Mouse (Mus musculus) frontal cortex, postnatal 10 days (tissue): Measurements from ENCODE around the gene Rhot1.

Source experiments
- DNase-seq, 2 experiments: peaks; one replicate each; pipeline ENCODE4 v3.0.0; 2022; ENCODE audit warnings: low spot score in 2 of 2, mixed read lengths in 1 of 2

Rhot1 gene

GRCm38 (mm10) chr11:80287150-80287549 lies 78.3 kb downstream of the Rhot1 start:
- DNase-seq = peak in 1 of 2 experiments; percentile 64

- DNase-seq = peak in 1 of 2 experiments; percentile 42
Observed at GRCm38 (mm10) chr11:80289701-80290445, 81.1 kb downstream of the Rhot1 start.

DNA sequence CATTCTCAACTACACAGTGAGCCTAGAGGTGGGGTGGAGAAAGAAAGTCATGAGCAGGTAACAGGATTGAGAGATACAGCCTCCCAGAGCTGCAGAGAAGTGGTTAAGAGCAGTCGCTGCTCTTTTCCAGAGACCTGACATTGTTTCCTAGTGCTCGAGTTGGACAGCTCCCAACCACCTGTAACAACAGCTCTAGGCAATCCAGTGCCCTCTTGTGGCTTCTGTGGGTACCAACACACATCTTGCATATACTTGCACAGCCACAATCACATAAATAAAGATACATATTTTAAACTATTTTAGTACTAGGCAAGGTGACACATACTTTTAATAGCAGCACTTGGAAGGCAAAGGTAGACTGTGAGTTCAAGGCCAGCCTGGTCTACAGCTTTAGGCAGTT lies 82.2 kb downstream of the Rhot1 start:
- no peak for DNase-seq

DNA sequence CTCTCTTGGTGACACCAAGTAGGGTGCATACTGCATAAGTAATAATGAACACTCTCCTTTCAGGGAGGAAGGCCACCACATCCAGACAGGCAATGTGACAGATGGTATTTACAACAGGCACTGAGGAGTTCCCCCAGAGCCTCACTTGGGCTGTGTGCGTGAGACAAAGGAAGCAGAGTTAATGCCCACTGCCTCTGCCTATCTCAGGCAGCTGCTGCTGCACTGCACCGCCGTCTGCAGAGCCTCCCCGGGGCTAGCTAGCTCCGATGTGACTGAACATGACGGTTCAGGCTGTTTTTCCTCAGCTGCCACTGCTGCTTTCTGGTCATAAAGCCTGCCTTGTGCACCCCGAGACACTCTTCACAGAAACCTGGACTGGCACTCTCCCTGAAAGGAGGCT lies 83.6 kb downstream of the Rhot1 start:
- no peak for DNase-seq

GRCm38 (mm10) chr11:80295066-80295465 lies 86.2 kb downstream of the Rhot1 start:
- no peak for DNase-seq

GRCm38 (mm10) chr11:80295785-80296184 lies 87.0 kb downstream of the Rhot1 start:
- no peak for DNase-seq

DNA sequence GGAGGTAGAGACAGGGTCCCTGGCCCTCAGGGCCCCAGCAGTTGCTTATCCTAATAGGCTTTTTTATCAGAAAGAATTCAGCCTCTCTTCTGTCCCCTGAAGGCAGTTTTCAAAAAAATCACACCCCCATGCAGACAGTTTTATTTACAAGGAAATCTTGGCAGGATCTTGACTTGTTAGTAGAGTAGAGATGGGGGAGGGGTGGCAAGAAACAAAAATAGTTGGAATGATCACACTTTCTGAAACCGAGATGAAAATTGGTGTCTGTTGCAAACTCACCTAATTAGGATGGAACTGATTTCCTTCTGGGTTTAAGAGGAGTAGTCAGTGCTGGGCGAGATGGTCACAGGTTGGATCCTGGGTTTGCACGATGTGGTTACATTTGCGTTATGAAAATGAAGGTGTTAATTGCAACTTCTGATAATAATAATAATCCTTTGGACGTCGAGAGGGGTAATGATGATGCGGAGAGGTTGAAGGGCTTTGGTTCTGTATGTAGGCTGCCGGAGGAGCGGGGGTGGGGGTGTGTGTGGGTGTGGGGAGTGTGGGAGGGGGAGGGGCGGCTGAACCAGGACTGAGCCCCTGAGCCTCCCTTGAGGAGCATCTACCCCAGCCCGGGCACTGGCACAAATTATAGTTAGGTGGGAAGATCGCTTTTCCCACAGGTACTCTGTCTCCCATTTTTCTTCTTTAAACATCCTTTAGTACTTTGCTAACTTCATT lies 90.9 kb downstream of the Rhot1 start:
- DNase-seq = no peak

- peak in 1 of 2 experiments; percentile 67 for DNase-seq
Observed at GRCm38 (mm10) chr11:80300551-80301315, 91.9 kb downstream of the Rhot1 start, which contains the start of gene Rhbdl3. TSS of gene Rhbdl3 (plus strand) at chr11:80300912.

GRCm38 (mm10) chr11:80301316-80302045 lies 92.7 kb downstream of the Rhot1 start:
- peak in 1 of 2 experiments; percentile 50 for DNase-seq

GRCm38 (mm10) chr11:80302046-80302390 lies 93.2 kb downstream of the Rhot1 start:
- no peak for DNase-seq

DNA sequence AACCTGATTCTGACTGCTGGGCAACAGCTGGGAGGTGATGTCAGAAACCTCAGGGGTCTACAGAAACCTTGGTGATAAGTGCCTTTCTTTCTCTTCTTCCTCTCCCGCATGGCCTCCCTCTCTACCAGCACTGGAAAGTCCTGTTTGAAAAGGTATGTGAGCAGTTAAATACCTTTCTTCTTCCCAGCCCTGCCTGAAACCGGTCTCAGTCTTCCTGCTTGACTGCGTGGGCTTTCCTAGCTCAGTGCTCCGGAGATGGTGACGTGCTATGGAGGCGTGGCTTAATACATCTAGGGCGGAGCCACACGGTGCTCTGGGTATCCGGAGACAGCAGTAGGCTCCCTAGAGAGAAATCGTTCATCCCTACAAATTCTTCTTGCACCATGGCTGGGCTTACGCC lies 93.7 kb downstream of the Rhot1 start:
- peak; percentile 76 to 80 for DNase-seq

DNA sequence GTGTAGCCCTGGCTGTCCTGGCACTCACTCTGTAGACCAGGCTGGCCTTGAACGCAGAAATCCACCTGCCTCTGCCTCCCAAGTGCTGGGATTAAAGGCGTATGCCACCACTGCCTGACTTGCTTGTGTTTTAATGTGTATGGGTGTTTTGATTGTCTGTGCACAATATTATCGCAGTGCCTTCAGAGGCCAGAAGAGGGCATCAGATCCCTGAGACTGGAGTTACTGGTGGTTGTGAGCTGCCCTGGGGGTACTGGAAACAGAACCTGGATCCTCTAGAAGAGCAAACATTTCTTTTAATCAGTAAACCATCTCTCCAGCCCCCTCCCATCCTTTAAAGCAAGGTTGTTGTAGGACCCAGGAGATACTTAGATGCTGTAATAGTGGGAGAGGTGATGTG lies 94.9 kb downstream of the Rhot1 start:
- no peak for DNase-seq

GRCm38 (mm10) chr11:80304846-80305245 lies 96.0 kb downstream of the Rhot1 start:
- peak; percentile 37 to 57 for DNase-seq

GRCm38 (mm10) chr11:80308537-80308936 lies 99.7 kb downstream of the Rhot1 start:
- no peak for DNase-seq

DNA sequence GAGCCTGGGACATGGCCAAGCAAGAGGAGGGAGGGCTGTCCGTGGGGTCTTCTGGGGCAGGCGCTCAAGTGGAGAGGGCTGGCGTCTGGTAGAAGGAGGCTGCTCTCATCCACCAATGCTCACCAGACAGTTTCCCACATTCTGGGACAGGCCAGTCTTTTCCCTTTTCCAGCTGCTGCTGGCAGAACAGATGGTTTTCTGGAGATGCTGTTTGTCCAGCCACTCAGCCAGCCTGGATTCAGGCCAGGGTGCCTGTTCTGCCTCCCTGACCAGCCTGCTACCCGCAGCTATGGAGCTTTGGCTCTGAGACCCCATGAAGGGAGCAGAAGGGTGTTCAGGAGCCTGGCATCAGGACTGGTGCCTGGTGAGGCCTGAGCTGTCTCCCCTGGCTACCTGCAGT lies 102.5 kb downstream of the Rhot1 start:
- DNase-seq = no peak

DNA sequence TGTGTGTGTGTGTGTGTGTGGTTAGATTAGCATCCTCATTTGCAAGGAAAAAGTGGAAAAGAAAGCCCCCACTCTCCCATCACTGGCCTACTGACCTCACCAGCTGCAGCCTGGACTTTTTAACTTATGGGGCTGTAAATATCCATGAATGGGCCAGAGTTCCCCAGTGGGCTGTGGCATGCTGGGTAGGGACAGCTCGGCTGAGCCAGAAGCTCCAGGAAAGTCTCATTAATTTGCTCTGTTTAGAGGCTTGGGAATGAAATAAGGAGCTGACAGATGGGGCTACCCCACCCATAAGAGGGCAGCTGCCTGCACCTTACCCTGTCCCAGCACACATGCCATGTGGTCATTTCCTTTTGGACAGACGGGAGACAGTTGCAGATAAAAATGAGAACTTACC lies 103.2 kb downstream of the Rhot1 start:
- no peak for DNase-seq

GRCm38 (mm10) chr11:80312565-80312964 lies 103.7 kb downstream of the Rhot1 start:
- no peak for DNase-seq

DNA sequence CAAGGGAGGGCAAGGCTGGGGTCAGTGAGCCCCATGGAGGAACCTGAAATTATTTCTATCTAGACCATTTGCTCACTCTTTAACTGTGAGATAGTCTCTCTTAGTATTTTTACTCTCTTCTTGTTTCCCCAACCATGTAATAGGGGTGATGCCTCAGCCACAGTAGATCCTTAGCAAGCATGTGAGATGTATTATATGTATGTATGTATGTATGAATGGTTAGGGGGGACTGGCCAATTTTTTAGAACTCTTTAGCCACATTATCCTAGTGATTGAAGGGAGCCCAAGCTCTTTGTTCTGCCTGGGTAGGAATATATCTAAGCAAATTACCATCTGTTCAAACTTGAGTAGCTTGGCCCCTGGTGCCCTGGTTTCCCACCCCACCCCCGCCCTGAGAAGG lies 104.6 kb downstream of the Rhot1 start:
- DNase-seq = no peak

DNA sequence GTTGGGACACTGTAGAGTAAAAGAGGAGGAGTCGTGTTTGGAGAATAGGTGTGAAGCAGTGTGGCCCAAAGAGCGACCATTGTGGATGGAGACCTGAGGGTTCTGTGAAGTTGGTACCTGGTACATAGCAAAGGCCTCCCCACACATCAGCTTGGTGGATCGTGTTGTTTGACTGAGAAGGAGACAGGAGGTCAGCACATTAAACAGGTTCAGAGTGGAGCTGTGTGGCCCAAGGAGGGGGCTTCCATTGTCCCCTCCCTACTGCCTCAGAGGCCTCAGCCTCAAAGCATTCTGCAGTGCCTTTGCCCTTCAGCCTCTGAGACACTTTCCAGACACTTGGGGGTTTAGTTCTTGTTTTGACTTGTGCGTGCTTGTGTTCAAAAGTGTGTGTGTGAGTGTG lies 105.1 kb downstream of the Rhot1 start:
- no peak for DNase-seq

DNA sequence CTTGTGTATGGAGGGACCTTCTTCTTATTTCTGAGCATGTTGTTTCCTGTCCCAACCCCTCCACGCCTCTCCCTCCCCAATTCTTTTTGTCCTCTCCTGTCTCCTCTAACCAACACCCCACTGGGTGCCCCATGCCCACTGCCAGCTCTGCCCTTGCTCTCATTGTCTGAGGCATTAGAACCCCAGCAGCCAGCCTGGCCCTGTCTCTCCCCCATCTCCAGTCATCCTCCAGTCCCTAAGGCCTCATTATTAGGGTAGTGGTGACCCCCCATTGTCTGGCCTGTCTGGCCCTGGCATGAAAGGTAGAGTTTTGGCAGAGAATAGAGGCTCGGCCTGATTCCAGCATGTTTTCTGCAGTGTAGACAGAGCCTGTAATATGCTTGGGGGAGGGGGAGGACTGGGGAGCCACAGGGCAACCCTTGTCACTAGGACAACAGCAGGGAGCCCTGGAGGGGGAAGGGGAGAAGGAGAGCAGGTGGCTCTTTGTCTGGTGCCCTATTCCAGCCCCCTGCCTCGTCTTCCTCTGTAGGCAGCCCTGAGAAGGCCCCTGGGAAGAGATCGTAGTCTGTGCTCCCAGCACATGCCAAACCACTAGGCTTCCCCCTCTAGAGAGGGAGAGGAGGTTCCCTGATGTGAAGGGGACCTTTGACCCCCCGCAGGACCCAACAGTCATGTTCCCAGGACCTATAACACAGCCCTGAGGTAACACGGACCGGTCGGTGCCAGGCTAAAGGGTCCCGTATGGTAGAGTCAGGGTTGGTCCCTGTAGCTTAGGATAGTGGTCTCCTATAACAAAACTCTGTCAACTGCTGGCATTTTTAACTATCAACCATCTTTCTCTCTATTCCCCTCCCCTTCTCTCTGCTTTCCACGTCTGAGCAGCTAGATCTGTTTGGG lies 107.2 kb downstream of the Rhot1 start:
- no peak for DNase-seq
